Mouse (Mus musculus): ENCODE data around the gene Tgif1.

- TF ChIP-seq CTCF (IDR thresholded peaks at IDR 0.05; ENCODE audit: low read depth, low read length) (no peak), POLR2A (IDR thresholded peaks at IDR 0.05; ENCODE audit: borderline replicate concordance, low read depth, low read length) (no peak)
These were observed 19.8 kb upstream of the Tgif1 start for GRCm38 (mm10) chr17:70872936-70873777.

Measured in bone marrow macrophage, adult 2 months (primary cell).